Mouse (Mus musculus): Measurements from ENCODE around the gene Vmn1r4. TPM values are rescaled to one million over a fixed set of nuclear protein-coding genes. Genes with fewer than 3 reads are reported as not detected.

Gene Vmn1r4
- polyA plus RNA-seq, 1 experiment from 2014 or later, result 0.38 TPM

DNA sequence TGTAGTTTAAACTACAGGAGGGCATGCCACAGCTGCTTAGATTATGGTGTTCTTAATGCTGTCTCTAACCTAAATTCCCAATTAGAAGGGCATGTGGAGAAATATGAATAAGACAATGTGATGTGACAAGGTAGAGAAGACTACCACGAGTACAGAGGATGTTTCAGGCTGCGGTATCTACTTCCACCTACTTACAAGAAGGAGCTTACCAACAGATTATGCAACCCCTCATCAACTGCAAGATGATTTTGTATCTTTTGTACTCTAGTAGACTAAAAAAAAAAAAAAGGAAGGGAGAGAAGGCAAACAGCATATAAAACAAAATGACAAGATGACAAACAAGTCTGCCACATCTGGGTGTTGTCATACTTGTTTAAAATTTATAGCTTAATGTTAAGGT is 15.4 kb upstream of the Vmn1r4 start:
- Histone ChIP-seq H3K9me3 (ENCODE audit: control insufficient read depth, low read length) (no peaks in the 10 kb centered on the region), H3K4me2 (ENCODE audit: low read depth, low read length) (no peak overlapping the region), H3K27ac (replicated peaks; ENCODE audit: low read depth, low read length) (no peak overlapping the region), H3K4me1 (ENCODE audit: control insufficient read depth, insufficient read depth, low read length) (peaks cover 12% of the 10 kb centered on the region), H3K9ac (ENCODE audit: low read depth, low read length) (no peak overlapping the region), H3K4me3 (ENCODE audit: low read depth, low read length) (no peak overlapping the region), H3K36me3 (ENCODE audit: control insufficient read depth, insufficient read depth, low read length) (no peaks in the 10 kb centered on the region), H3K27me3 (replicated peaks; ENCODE audit: control insufficient read depth, insufficient read depth, low read length) (no peaks in the 10 kb centered on the region)
- 83% methylated on average over 2 of the region's 2 CpGs for WGBS
- no peak for DNase-seq (ENCODE audit: low spot score)
- no peak for ATAC-seq (ENCODE audit: low read depth)

DNA sequence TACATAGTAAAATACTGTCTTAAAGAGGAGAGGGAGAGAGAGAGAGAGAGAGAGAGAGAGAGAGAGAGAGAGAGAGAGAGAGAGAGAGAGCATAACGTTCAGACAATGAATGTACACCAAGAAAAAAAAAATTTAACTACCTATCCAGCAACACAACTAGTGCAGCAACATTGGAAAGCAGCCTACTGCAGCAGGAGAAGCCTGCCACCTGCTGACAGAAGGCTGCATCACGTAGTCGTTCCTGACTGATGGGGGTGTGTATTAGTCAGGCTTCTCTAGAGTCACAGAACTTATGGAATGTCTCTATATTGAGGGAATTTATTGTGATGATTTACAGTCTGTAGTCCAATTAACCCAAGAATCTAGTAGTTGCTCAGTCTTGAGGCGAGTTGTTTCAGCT is 14.9 kb upstream of the Vmn1r4 start:
- WGBS, result 21% methylated on average over 4 of the region's 4 CpGs
- Histone ChIP-seq H3K27me3 (replicated peaks; ENCODE audit: control insufficient read depth, insufficient read depth, low read length) (no peaks in the 10 kb centered on the region), H3K36me3 (ENCODE audit: control insufficient read depth, insufficient read depth, low read length) (no peaks in the 10 kb centered on the region), H3K4me2 (ENCODE audit: low read depth, low read length) (no peak overlapping the region), H3K27ac (replicated peaks; ENCODE audit: low read depth, low read length) (no peak overlapping the region), H3K9ac (ENCODE audit: low read depth, low read length) (no peak overlapping the region), H3K4me3 (ENCODE audit: low read depth, low read length) (no peak overlapping the region), H3K4me1 (ENCODE audit: control insufficient read depth, insufficient read depth, low read length) (peaks cover 8% of the 10 kb centered on the region), H3K9me3 (ENCODE audit: control insufficient read depth, low read length) (no peaks in the 10 kb centered on the region)
- 0 out of 2 replicates have a peak, but pooled peaks have one; percentile 70 for ATAC-seq (ENCODE audit: low read depth)
- DNase-seq (ENCODE audit: low spot score), result peak; percentile 71

DNA sequence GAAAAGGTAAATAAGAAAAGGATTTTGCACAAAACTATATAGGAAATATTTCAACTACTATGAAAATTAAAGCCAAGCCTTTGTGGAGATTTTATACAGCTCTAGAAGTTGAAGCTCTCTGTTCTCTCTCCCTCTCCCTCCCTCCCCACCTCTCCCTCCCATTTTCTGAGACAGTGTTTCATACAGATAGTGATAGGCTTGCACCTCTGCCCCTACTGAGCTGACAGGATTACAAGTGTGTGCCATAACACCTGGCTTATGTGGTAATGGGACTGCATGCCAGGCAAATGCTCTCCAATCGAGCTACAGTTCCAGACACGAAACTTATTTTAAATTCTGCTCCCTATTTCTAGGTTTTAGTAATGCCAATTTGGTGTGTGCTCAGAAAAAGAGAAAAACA is 12.9 kb upstream of the Vmn1r4 start:
- DNase-seq (ENCODE audit: low spot score), result no peak
- 79% methylated on average over 2 of the region's 2 CpGs for WGBS
- H3K27ac ChIP-seq (replicated peaks; ENCODE audit: low read depth, low read length), result no peak overlapping the region
- H3K4me3 ChIP-seq (ENCODE audit: low read depth, low read length), result no peak overlapping the region
- ATAC-seq (ENCODE audit: low read depth), result no peak
- no peak overlapping the region for H3K4me2 ChIP-seq (ENCODE audit: low read depth, low read length)
- H3K4me1 ChIP-seq (ENCODE audit: control insufficient read depth, insufficient read depth, low read length), result no peaks in the 10 kb centered on the region; the same call in 1 of the 2 replicates
- no peaks in the 10 kb centered on the region for H3K9me3 ChIP-seq (ENCODE audit: control insufficient read depth, low read length)
- H3K9ac ChIP-seq (ENCODE audit: low read depth, low read length), result no peak overlapping the region
- H3K27me3 ChIP-seq (replicated peaks; ENCODE audit: control insufficient read depth, insufficient read depth, low read length), result no peaks in the 10 kb centered on the region
- H3K36me3 ChIP-seq (ENCODE audit: control insufficient read depth, insufficient read depth, low read length), result no peaks in the 10 kb centered on the region

DNA sequence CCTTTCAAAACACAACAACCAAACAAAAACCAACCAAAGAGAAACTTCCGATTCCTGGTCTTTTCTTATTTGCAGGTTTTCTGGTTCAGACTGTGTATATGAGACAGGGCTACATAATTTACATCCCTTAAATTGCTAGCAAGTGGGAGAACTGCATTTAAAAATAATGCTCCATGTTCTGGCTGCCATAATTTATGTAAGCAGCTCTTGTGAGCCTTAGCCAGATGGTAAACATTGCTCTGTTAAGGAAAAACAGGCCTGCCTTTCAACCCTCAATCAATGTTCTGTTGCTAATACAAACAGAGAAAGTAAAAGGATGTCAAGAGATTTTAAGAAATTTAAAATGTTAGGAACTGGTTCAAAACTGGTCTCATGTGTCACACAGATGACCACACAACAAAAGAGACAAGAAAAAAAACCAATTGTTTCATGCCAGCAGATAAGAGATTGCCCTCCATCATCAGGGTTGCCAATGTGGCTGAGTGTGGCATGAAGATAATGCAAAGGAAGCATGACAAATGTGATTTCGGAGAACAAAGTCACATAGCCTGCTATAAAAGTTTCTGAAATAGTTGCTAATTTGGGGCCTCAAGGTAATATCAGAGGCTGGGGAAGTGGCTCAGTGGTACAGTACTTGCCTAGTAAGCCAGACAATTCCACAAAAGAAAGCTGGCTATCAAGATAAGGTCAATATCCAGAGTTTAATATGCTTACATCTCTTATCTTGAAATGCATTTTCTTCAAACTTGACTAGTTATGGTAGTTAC is 10.5 kb upstream of the Vmn1r4 start:
- whole genome bisulfite sequencing, result 63% methylated on average over 2 of the region's 2 CpGs
- Histone ChIP-seq H3K36me3 (ENCODE audit: control insufficient read depth, insufficient read depth, low read length) (no peaks in the 10 kb centered on the region), H3K4me2 (ENCODE audit: low read depth, low read length) (no peak overlapping the region), H3K4me1 (ENCODE audit: control insufficient read depth, insufficient read depth, low read length) (no peaks in the 10 kb centered on the region; the same call in 1 of the 2 replicates), H3K27ac (replicated peaks; ENCODE audit: low read depth, low read length) (peak overlapping the region; percentile 24; the same call in 1 of the 2 replicates), H3K9me3 (ENCODE audit: control insufficient read depth, low read length) (no peaks in the 10 kb centered on the region), H3K4me3 (ENCODE audit: low read depth, low read length) (no peak overlapping the region), H3K9ac (ENCODE audit: low read depth, low read length) (no peak overlapping the region), H3K27me3 (replicated peaks; ENCODE audit: control insufficient read depth, insufficient read depth, low read length) (no peaks in the 10 kb centered on the region)
- DNase-seq (ENCODE audit: low spot score) (peak; percentile 27), ATAC-seq (ENCODE audit: low read depth) (no peak)

DNA sequence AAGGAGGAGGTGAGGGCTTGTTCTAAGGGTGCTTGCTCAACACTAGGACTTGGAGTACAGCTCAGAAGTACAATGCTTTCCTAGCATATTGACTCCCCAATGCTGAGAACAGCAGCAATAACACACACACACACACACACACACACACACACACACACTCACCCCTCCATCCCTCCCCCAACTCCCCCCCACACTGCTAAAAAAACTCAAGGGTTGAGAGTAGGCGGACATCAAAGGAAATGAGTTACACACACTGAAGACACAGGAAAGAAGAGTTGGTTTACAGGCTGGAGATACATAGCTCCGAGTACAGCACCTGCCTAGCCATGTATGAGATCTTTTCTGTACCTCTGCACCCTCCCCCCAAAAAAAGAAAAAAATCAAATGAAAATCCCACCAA is 7.5 kb upstream of the Vmn1r4 start:
- Histone ChIP-seq H3K27ac (replicated peaks; ENCODE audit: low read depth, low read length) (no peak overlapping the region), H3K4me2 (ENCODE audit: low read depth, low read length) (no peak overlapping the region), H3K9ac (ENCODE audit: low read depth, low read length) (no peak overlapping the region), H3K4me3 (ENCODE audit: low read depth, low read length) (no peak overlapping the region), H3K27me3 (replicated peaks; ENCODE audit: control insufficient read depth, insufficient read depth, low read length) (no peaks in the 10 kb centered on the region), H3K9me3 (ENCODE audit: control insufficient read depth, low read length) (no peaks in the 10 kb centered on the region), H3K4me1 (ENCODE audit: control insufficient read depth, insufficient read depth, low read length) (no peaks in the 10 kb centered on the region; the same call in 1 of the 2 replicates), H3K36me3 (ENCODE audit: control insufficient read depth, insufficient read depth, low read length) (no peaks in the 10 kb centered on the region)
- no peak for DNase-seq (ENCODE audit: low spot score)
- WGBS, result 54% methylated on average over 2 of the region's 2 CpGs
- no peak for ATAC-seq (ENCODE audit: low read depth)

DNA sequence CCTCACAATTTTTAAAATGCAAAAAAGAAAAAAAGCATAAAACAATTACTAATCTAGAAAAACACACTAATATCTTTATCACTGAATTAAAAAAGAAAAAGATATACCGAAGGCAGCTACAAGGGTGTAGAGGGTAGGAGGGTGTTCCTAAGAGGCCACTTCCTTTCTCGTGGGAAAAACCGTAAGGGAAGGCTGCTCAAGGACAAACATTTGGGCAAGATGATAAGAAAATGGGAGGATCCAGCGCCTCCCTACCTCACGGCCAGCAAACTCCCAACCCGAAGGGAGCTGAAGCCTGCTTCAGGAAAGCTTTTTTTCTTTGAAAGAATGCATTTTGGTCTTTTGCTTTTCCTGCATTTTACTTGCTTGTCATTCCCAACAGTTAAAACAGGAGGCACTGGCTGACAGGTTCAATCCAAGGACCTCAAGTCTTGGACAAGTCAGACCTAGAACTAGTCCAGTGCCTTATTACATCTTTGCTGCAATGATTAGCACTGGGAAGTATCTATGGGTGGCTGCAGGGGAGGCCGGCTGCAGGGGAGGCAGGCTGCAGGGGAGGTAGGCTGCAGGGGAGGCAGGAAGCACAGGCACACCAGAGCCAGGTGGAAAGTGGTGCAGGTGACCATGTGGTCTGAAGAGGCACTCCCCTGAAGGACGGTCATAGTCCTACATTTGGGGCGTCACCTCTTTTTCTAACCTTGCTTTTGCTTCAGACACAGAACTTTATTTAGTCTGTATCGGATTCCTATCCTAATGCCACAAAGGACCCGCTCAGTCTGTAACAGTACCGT is 6.0 kb upstream of the Vmn1r4 start:
- Histone ChIP-seq H3K27ac (replicated peaks; ENCODE audit: low read depth, low read length) (no peak overlapping the region), H3K4me2 (ENCODE audit: low read depth, low read length) (no peak overlapping the region), H3K36me3 (ENCODE audit: control insufficient read depth, insufficient read depth, low read length) (no peaks in the 10 kb centered on the region), H3K9ac (ENCODE audit: low read depth, low read length) (no peak overlapping the region), H3K9me3 (ENCODE audit: control insufficient read depth, low read length) (no peaks in the 10 kb centered on the region), H3K4me1 (ENCODE audit: control insufficient read depth, insufficient read depth, low read length) (no peaks in the 10 kb centered on the region; the same call in 1 of the 2 replicates), H3K4me3 (ENCODE audit: low read depth, low read length) (no peak overlapping the region), H3K27me3 (replicated peaks; ENCODE audit: control insufficient read depth, insufficient read depth, low read length) (no peaks in the 10 kb centered on the region)
- DNase-seq (ENCODE audit: low spot score) (no peak), ATAC-seq (ENCODE audit: low read depth) (no peak)
- 70% methylated on average over 12 of the region's 12 CpGs for WGBS

DNA sequence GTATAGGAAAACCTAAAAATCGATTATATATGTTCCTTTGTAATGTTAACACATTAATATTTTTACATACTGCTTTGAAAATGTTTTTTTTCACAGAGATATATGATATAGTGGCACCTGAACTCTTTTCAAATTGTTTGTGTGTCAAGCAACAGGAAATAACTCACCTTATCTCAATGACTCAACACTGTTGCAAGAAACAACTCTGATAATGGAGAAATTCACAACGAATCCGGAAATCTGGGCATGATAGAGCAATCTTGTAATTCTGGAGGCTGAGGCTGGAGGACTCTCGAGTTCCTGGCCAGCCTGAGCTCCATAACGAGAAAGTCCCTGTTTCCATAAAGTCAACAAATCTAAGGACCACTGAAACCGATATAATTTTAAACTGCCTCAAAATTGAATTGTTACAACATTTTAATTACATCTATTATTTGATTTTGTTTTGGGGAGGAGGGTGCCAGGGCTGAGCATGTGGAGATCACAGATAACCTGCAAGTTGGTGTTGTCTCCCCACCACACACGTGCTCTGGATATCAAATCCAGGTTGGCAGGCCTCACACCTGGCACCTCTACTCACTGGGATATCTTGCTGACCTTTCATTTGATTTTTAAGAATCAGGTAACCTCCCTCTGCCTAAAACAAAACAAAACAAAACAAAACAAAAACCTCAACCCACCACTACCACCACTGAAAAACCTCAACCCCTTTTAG is 4.3 kb upstream of the Vmn1r4 start:
- Histone ChIP-seq H3K36me3 (ENCODE audit: control insufficient read depth, insufficient read depth, low read length) (no peaks in the 10 kb centered on the region), H3K4me3 (ENCODE audit: low read depth, low read length) (no peak overlapping the region), H3K27ac (replicated peaks; ENCODE audit: low read depth, low read length) (no peak overlapping the region), H3K9me3 (ENCODE audit: control insufficient read depth, low read length) (no peaks in the 10 kb centered on the region), H3K27me3 (replicated peaks; ENCODE audit: control insufficient read depth, insufficient read depth, low read length) (no peaks in the 10 kb centered on the region), H3K4me2 (ENCODE audit: low read depth, low read length) (no peak overlapping the region), H3K9ac (ENCODE audit: low read depth, low read length) (no peak overlapping the region), H3K4me1 (ENCODE audit: control insufficient read depth, insufficient read depth, low read length) (no peaks in the 10 kb centered on the region)
- WGBS, result 81% methylated on average over 7 of the region's 7 CpGs
- DNase-seq (ENCODE audit: low spot score) (no peak), ATAC-seq (ENCODE audit: low read depth) (no peak)

DNA sequence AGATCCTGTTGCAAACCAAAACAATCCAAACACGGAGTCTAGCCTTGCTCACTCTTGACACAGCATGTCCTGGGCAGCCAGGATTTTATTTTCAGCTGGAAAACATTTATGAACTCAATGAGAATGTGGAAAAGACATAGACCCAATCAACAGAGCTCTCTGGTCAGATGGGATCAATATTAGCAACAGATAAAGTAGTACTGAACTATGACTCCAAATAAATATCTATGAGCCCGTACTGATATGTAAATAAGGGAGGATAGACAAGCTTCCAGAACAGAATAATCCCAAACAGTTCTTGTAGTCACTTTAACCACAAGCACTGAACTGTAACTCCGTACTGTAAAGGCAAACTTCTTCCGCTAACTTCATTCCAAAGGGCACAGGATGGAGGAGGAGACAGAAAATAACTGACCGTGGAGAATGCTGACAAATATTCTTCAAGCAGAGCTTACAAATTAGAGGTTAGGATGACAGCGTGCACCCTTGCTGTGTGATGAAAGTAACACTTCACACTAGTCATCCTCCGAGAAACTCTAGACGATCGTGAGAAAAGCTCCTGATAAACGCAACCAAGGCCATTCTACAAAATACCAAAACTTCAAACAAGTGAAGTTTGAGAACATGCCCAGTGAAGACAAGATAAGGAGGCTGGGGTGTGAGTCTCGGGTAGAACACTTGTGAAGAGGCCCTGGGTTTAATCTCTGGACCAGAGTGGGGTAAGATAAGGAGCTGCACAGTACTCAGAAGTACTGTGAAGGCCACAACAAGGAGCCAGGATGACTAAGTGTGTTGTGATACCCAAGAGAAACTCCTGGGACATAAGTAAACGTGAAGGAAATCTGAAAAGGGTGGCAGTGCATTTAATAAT is 3.4 kb upstream of the Vmn1r4 start:
- H3K4me3 ChIP-seq (ENCODE audit: low read depth, low read length), result no peak overlapping the region
- no peaks in the 10 kb centered on the region for H3K4me1 ChIP-seq (ENCODE audit: control insufficient read depth, insufficient read depth, low read length)
- no peak overlapping the region for H3K9ac ChIP-seq (ENCODE audit: low read depth, low read length)
- no peak overlapping the region for H3K4me2 ChIP-seq (ENCODE audit: low read depth, low read length)
- ATAC-seq (ENCODE audit: low read depth) (no peak), DNase-seq (ENCODE audit: low spot score) (no peak)
- no peaks in the 10 kb centered on the region for H3K27me3 ChIP-seq (replicated peaks; ENCODE audit: control insufficient read depth, insufficient read depth, low read length)
- WGBS, result 57% methylated on average over 12 of the region's 12 CpGs
- no peaks in the 10 kb centered on the region for H3K36me3 ChIP-seq (ENCODE audit: control insufficient read depth, insufficient read depth, low read length)
- no peak overlapping the region for H3K27ac ChIP-seq (replicated peaks; ENCODE audit: low read depth, low read length)
- no peaks in the 10 kb centered on the region for H3K9me3 ChIP-seq (ENCODE audit: control insufficient read depth, low read length)
